Mouse (Mus musculus): Measurements from ENCODE around the gene Hist1h1d. TPM values are rescaled to one million over a fixed set of nuclear protein-coding genes. Genes with fewer than 3 reads are reported as not detected.
A peak's percentile ranks its signal among the peaks of the same experiment; 100 is the strongest.
"Not testable (repeated sequence)": the region's sequence is repeated elsewhere in the genome, so short reads cannot be mapped to it uniquely, and the experiment has no call there.

The Hist1h1d gene
- polyA plus RNA-seq, 2 experiments = 0.61 to 0.62 TPM

GRCm38 (mm10) chr13:23572218-23573033 lies 19.4 kb downstream of the Hist1h1d start:
- ATAC-seq (ENCODE audit: low FRiP score, low read depth) (no peak), DNase-seq (ENCODE audit: low spot score) (no peak)
- Histone ChIP-seq H3K4me2 (replicated peaks; ENCODE audit: low read depth, low read length, severe bottlenecking) (peak overlapping the region; percentile 56), H3K27ac (replicated peaks; ENCODE audit: low read depth, low read length) (peak overlapping the region; percentile 93), H3K27me3 (ENCODE audit: control insufficient read depth, insufficient read depth, low read length) (no peaks in the 10 kb centered on the region), H3K4me3 (replicated peaks; ENCODE audit: low read length) (peak overlapping the region; percentile 40), H3K9me3 (ENCODE audit: control insufficient read depth, low read length) (no peaks in the 10 kb centered on the region), H3K36me3 (ENCODE audit: control insufficient read depth, insufficient read depth, low read length) (no peaks in the 10 kb centered on the region), H3K4me1 (ENCODE audit: control insufficient read depth, insufficient read depth, low read length) (peaks cover 21% of the 10 kb centered on the region), H3K9ac (ENCODE audit: low read depth, low read length, severe bottlenecking) (peak overlapping the region; percentile 57)
- TF ChIP-seq POLR2A (IDR thresholded peaks at IDR 0.05; ENCODE audit: borderline replicate concordance, extremely low read depth, insufficient read depth, insufficient read length) = no peak
- WGBS = 34% methylated on average over 2 of the region's 2 CpGs

- ATAC-seq (ENCODE audit: low FRiP score, low read depth); H3K27me3 ChIP-seq (ENCODE audit: control insufficient read depth, insufficient read depth, low read length); DNase-seq (ENCODE audit: low spot score); H3K9me3 ChIP-seq (ENCODE audit: control insufficient read depth, low read length); H3K36me3 ChIP-seq (ENCODE audit: control insufficient read depth, insufficient read depth, low read length): not testable (repeated sequence)
- WGBS = 7% methylated on average over 18 of the region's 20 CpGs
- Histone ChIP-seq H3K4me1 (ENCODE audit: control insufficient read depth, insufficient read depth, low read length) (peaks cover 21% of the 10 kb centered on the region), H3K4me2 (replicated peaks; ENCODE audit: low read depth, low read length, severe bottlenecking) (peak overlapping the region; percentile 56), H3K4me3 (replicated peaks; ENCODE audit: low read length) (peak overlapping the region; percentile 40), H3K27ac (replicated peaks; ENCODE audit: low read depth, low read length) (peak overlapping the region; percentile 93), H3K9ac (ENCODE audit: low read depth, low read length, severe bottlenecking) (peak overlapping the region; percentile 57)
Measured at GRCm38 (mm10) chr13:23573034-23573897, 20.2 kb downstream of the Hist1h1d start.

- 0% methylated on average over 29 of the region's 42 CpGs for WGBS
- not testable (repeated sequence) for H3K9me3 ChIP-seq (ENCODE audit: control insufficient read depth, low read length); H3K36me3 ChIP-seq (ENCODE audit: control insufficient read depth, insufficient read depth, low read length); H3K27me3 ChIP-seq (ENCODE audit: control insufficient read depth, insufficient read depth, low read length)
- Histone ChIP-seq H3K4me3 (replicated peaks; ENCODE audit: low read length) (peak within 1 kb of the TSS; percentile 40), H3K4me1 (ENCODE audit: control insufficient read depth, insufficient read depth, low read length) (peaks cover 21% of the 10 kb centered on the region), H3K9ac (ENCODE audit: low read depth, low read length, severe bottlenecking) (peak within 1 kb of the TSS; percentile 58), H3K27ac (replicated peaks; ENCODE audit: low read depth, low read length) (peak within 1 kb of the TSS; percentile 93), H3K4me2 (replicated peaks; ENCODE audit: low read depth, low read length, severe bottlenecking) (peak within 1 kb of the TSS; percentile 63)
- peak; percentile 100 for DNase-seq (ENCODE audit: low spot score)
- ATAC-seq (ENCODE audit: low FRiP score, low read depth) = peak; percentile 87
- TF ChIP-seq POLR2A (IDR thresholded peaks at IDR 0.05; ENCODE audit: borderline replicate concordance, extremely low read depth, insufficient read depth, insufficient read length) = peak; percentile 31; the same call in 1 of the 2 replicates
Measured at GRCm38 (mm10) chr13:23573898-23574524, 20.9 kb downstream of the Hist1h1d start, which contains the start of the genes Hist1h2bf and Hist1h2ad. Gene Hist1h2bf (minus strand): TSS chr13:23574196. Gene Hist1h2ad (plus strand): TSS chr13:23574381.

GRCm38 (mm10) chr13:23574546-23575170 lies 21.6 kb downstream of the Hist1h1d start:
- TF ChIP-seq POLR2A (IDR thresholded peaks at IDR 0.05; ENCODE audit: borderline replicate concordance, extremely low read depth, insufficient read depth, insufficient read length) = 0 out of 2 replicates have a peak, but pooled peaks have one; percentile 55
- under 1% methylated on average over 5 of the region's 39 CpGs for WGBS
- not testable (repeated sequence) for H3K36me3 ChIP-seq (ENCODE audit: control insufficient read depth, insufficient read depth, low read length); DNase-seq (ENCODE audit: low spot score); H3K9me3 ChIP-seq (ENCODE audit: control insufficient read depth, low read length); H3K27me3 ChIP-seq (ENCODE audit: control insufficient read depth, insufficient read depth, low read length); ATAC-seq (ENCODE audit: low FRiP score, low read depth)
- Histone ChIP-seq H3K4me2 (replicated peaks; ENCODE audit: low read depth, low read length, severe bottlenecking) (peak overlapping the region; percentile 63), H3K27ac (replicated peaks; ENCODE audit: low read depth, low read length) (peak overlapping the region; percentile 93), H3K4me3 (replicated peaks; ENCODE audit: low read length) (peak overlapping the region; percentile 40), H3K9ac (ENCODE audit: low read depth, low read length, severe bottlenecking) (peak overlapping the region; percentile 58), H3K4me1 (ENCODE audit: control insufficient read depth, insufficient read depth, low read length) (peaks cover 21% of the 10 kb centered on the region)
